Comparison of ENCODE assay signal across 8 mouse cellular contexts in genomic region chr8:107096366-107097036, GRCm38 (mm10). TPM values are rescaled to one million over a fixed set of nuclear protein-coding genes. Genes with fewer than 3 reads are reported as not detected.
DNase-seq lines count a peak whose midpoint lies in the region; ATAC-seq and TF ChIP-seq lines count a peak whose summit lies in the region.

Gene Terf2 (minus strand): TSS chr8:107096547.

- H3K4me1 ChIP-seq in forebrain, embryonic 13.5 days: peaks cover 25% of the 10 kb centered on the region
- peaks cover 9% of the 10 kb centered on the region for H3K4me1 ChIP-seq in heart, postnatal 0 days (ENCODE audit: control insufficient read depth, insufficient read depth)
- H3K4me1 ChIP-seq in liver, embryonic 15.5 days (replicated peaks): peaks cover 26% of the 10 kb centered on the region
- peaks cover 10% of the 10 kb centered on the region for H3K4me1 ChIP-seq in neural tube, embryonic 11.5 days (ENCODE audit: control insufficient read depth, insufficient read depth, low read length)
- H3K4me1 ChIP-seq in stomach, postnatal 0 days (replicated peaks; ENCODE audit: control insufficient read depth, insufficient read depth): no peaks in the 10 kb centered on the region; the same call in 1 of the 2 replicates

- no peaks in the 10 kb centered on the region for H3K27me3 ChIP-seq in forebrain, embryonic 13.5 days
- no peaks in the 10 kb centered on the region for H3K27me3 ChIP-seq in heart, postnatal 0 days (ENCODE audit: control insufficient read depth, insufficient read depth, low read length)
- H3K27me3 ChIP-seq in liver, embryonic 15.5 days: no peaks in the 10 kb centered on the region
- H3K27me3 ChIP-seq in neural tube, embryonic 11.5 days (ENCODE audit: control insufficient read depth, insufficient read depth, low read length): no peaks in the 10 kb centered on the region
- no peaks in the 10 kb centered on the region for H3K27me3 ChIP-seq in stomach, postnatal 0 days (ENCODE audit: control insufficient read depth, insufficient read depth, low read length)

- H3K4me3 ChIP-seq in forebrain, embryonic 13.5 days: peak within 1 kb of the TSS; percentile 91
- peak within 1 kb of the TSS; percentile 88 for H3K4me3 ChIP-seq in heart, postnatal 0 days (ENCODE audit: low read depth, low read length)
- H3K4me3 ChIP-seq in liver, embryonic 15.5 days (replicated peaks): peak within 1 kb of the TSS; percentile 83
- peak within 1 kb of the TSS; percentile 88 for H3K4me3 ChIP-seq in neural tube, embryonic 11.5 days (ENCODE audit: low read depth, low read length)
- H3K4me3 ChIP-seq in stomach, postnatal 0 days (ENCODE audit: low read depth, low read length): peak within 1 kb of the TSS; percentile 86

- H3K9ac ChIP-seq in forebrain, embryonic 13.5 days: peak within 1 kb of the TSS; percentile 89
- peak within 1 kb of the TSS; percentile 80 for H3K9ac ChIP-seq in heart, postnatal 0 days (replicated peaks; ENCODE audit: low read depth, low read length)
- peak within 1 kb of the TSS; percentile 95 for H3K9ac ChIP-seq in liver, embryonic 15.5 days
- H3K9ac ChIP-seq in neural tube, embryonic 11.5 days (ENCODE audit: low read length): peak within 1 kb of the TSS; percentile 72
- H3K9ac ChIP-seq in stomach, postnatal 0 days (ENCODE audit: low read length): peak within 1 kb of the TSS; percentile 89

- DNase-seq in ES-CJ7 (ENCODE audit: low read depth, low spot score): peak; percentile 97
- DNase-seq in heart, postnatal 0 days (ENCODE audit: low spot score): peak; percentile 97
- DNase-seq in kidney, postnatal 36 days: peak; percentile 97 to 98
- DNase-seq in neural tube, embryonic 11.5 days (ENCODE audit: low spot score): peak; percentile 96
- DNase-seq in stomach, postnatal 0 days (ENCODE audit: low spot score): peak; percentile 95

- peak within 1 kb of the TSS; percentile 71 for H3K4me2 ChIP-seq in forebrain, embryonic 13.5 days
- peak within 1 kb of the TSS; percentile 83 for H3K4me2 ChIP-seq in heart, postnatal 0 days (ENCODE audit: low read depth, low read length)
- H3K4me2 ChIP-seq in liver, embryonic 15.5 days: peak within 1 kb of the TSS; percentile 73
- peak within 1 kb of the TSS; percentile 63 for H3K4me2 ChIP-seq in neural tube, embryonic 11.5 days (ENCODE audit: low read depth)
- H3K4me2 ChIP-seq in stomach, postnatal 0 days (replicated peaks; ENCODE audit: low read depth): peak within 1 kb of the TSS; percentile 62

- ATAC-seq in cerebellum, adult (ENCODE audit: insufficient number of reproducible peaks, low FRiP score, low TSS enrichment): peak; percentile 94
- peak; percentile 98 for ATAC-seq in forebrain, embryonic 13.5 days
- peak; percentile 94 for ATAC-seq in heart, postnatal 0 days (ENCODE audit: insufficient read depth, low read depth)
- peak; percentile 91 for ATAC-seq in liver, embryonic 15.5 days (ENCODE audit: insufficient read depth)
- ATAC-seq in neural tube, embryonic 11.5 days (ENCODE audit: insufficient read depth, low FRiP score, low TSS enrichment): peak; percentile 96
- ATAC-seq in stomach, postnatal 0 days (ENCODE audit: low FRiP score, low TSS enrichment): peak; percentile 96

- no peak for TF ChIP-seq CTCF in heart, postnatal 0 days (IDR thresholded peaks at IDR 0.05; ENCODE audit: low read depth)
- TF ChIP-seq CTCF in stomach, postnatal 0 days (IDR thresholded peaks at IDR 0.05; ENCODE audit: low read depth): no peak

- no peaks in the 10 kb centered on the region for H3K9me3 ChIP-seq in forebrain, embryonic 13.5 days (replicated peaks)
- H3K9me3 ChIP-seq in heart, postnatal 0 days (replicated peaks; ENCODE audit: control insufficient read depth, low read length): no peaks in the 10 kb centered on the region
- no peaks in the 10 kb centered on the region for H3K9me3 ChIP-seq in liver, embryonic 15.5 days (replicated peaks)
- no peaks in the 10 kb centered on the region for H3K9me3 ChIP-seq in neural tube, embryonic 11.5 days (ENCODE audit: control insufficient read depth, low read length)
- H3K9me3 ChIP-seq in stomach, postnatal 0 days (ENCODE audit: control insufficient read depth, low read length): no peaks in the 10 kb centered on the region

- TF ChIP-seq EP300 in heart, postnatal 0 days (IDR thresholded peaks at IDR 0.05; ENCODE audit: low read depth): no peak
- no peak for TF ChIP-seq EP300 in stomach, postnatal 0 days (optimal IDR thresholded peaks at IDR 0.05)

- H3K36me3 ChIP-seq in forebrain, embryonic 13.5 days (ENCODE audit: poor library complexity, severe bottlenecking): peaks cover 26% of the 10 kb centered on the region
- peaks cover 12% of the 10 kb centered on the region for H3K36me3 ChIP-seq in heart, postnatal 0 days (replicated peaks; ENCODE audit: control insufficient read depth, insufficient read depth, low read length)
- H3K36me3 ChIP-seq in liver, embryonic 15.5 days (replicated peaks): peaks cover 25% of the 10 kb centered on the region
- no peaks in the 10 kb centered on the region for H3K36me3 ChIP-seq in neural tube, embryonic 11.5 days (ENCODE audit: control insufficient read depth, insufficient read depth, low read length)
- H3K36me3 ChIP-seq in stomach, postnatal 0 days (ENCODE audit: control insufficient read depth, insufficient read depth, low read length): no peaks in the 10 kb centered on the region

- H3K27ac ChIP-seq in forebrain, embryonic 13.5 days: peak within 1 kb of the TSS; percentile 85
- peak within 1 kb of the TSS; percentile 94 for H3K27ac ChIP-seq in heart, postnatal 0 days (ENCODE audit: low read depth)
- peak within 1 kb of the TSS; percentile 93 for H3K27ac ChIP-seq in liver, embryonic 15.5 days (replicated peaks)
- H3K27ac ChIP-seq in neural tube, embryonic 11.5 days (ENCODE audit: low read depth, low read length): peak within 1 kb of the TSS; percentile 86
- peak within 1 kb of the TSS; percentile 97 for H3K27ac ChIP-seq in stomach, postnatal 0 days (replicated peaks)

- 4% methylated on average over 39 of the region's 39 CpGs for WGBS in forebrain, embryonic 13.5 days
- 3% methylated on average over 38 of the region's 39 CpGs for WGBS in heart, postnatal 0 days
- 3% methylated on average over 38 of the region's 39 CpGs for WGBS in liver, embryonic 15.5 days (ENCODE audit: insufficient replicate concordance)
- 4% methylated on average over 39 of the region's 39 CpGs for WGBS in neural tube, embryonic 11.5 days
- 6% methylated on average over 27 of the region's 39 CpGs for WGBS in stomach, postnatal 0 days

RNA-seq across cellular contexts. Expression of gene Terf2, which starts in this region (rescaled TPM):
- 25.0 and 25.5 TPM in 2 replicates for polyA plus RNA-seq in forebrain, embryonic 13.5 days (2015; fragmentation: Nextera tagmentation; extraction: Ambion mirVana)
- total RNA-seq in heart, postnatal 0 days (2014; rRNA removed; ENCODE audit: low replicate concordance): 8.2 and 10.8 TPM in 2 replicates
- 7.3 and 8.5 TPM in 2 replicates for polyA plus RNA-seq in heart, postnatal 0 days (2015; fragmentation: Nextera tagmentation; extraction: Ambion mirVana)
- 6.4 and 6.8 TPM in 2 replicates for polyA plus RNA-seq in liver, embryonic 15.5 days (2015; fragmentation: Nextera tagmentation; extraction: Ambion mirVana)
- polyA plus RNA-seq in neural tube, embryonic 11.5 days (2014; fragmentation: Nextera tagmentation; extraction: Ambion mirVana): 15.0 and 15.5 TPM in 2 replicates
- 12.1 and 12.7 TPM in 2 replicates for polyA plus RNA-seq in stomach, postnatal 0 days (2015; fragmentation: Nextera tagmentation; extraction: Ambion mirVana)

Comparison
In these comparisons a context has a peak if more than half of its experiments do, and no peak if none do; other contexts are left out.
1. Peak in every context shown above with its lines: DNase-seq, ATAC-seq, H3K4me3 ChIP-seq and H3K27ac ChIP-seq.